Mouse (Mus musculus) WW6 (cell line): ENCODE data around the gene Hnrnph3.

Experiments used
- DNase-seq: peaks from one replicate; pipeline ENCODE4 v3.0.0-alpha.2; 2013; ENCODE audit warnings: low read depth, low spot score

The Hnrnph3 gene

GRCm38 (mm10) chr10:62984495-62984894, 39.5 kb downstream of the Hnrnph3 start:
- no peak for DNase-seq

DNA sequence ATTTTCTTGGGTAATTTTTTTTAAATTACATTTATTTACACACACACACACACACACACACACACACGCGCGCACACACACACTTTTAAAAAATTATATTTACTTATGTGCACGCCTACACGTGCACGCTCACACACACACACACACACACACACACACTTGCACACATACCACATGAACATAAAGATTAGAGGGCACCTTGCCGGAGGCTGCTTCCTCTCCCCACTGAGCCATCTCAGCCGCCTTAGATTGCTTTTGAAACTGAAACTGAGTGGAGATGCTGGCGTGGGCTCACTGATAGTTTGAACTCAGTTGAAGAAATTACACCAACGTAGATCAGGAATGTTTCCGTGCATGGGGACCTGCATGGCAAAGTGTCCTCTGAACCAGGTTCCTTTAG, 39.9 kb downstream of the Hnrnph3 start:
- no peak for DNase-seq

- peak; percentile 34 for DNase-seq
These were observed 43.7 kb downstream of the Hnrnph3 start, which contains the start of gene Rufy2 for GRCm38 (mm10) chr10:62980039-62980954. TSS of gene Rufy2 (plus strand) at chr10:62980223.

GRCm38 (mm10) chr10:62979667-62980038, 44.4 kb downstream of the Hnrnph3 start:
- no peak for DNase-seq

- DNase-seq: no peak
These were observed 52.2 kb downstream of the Hnrnph3 start for GRCm38 (mm10) chr10:62971821-62972220.

DNA sequence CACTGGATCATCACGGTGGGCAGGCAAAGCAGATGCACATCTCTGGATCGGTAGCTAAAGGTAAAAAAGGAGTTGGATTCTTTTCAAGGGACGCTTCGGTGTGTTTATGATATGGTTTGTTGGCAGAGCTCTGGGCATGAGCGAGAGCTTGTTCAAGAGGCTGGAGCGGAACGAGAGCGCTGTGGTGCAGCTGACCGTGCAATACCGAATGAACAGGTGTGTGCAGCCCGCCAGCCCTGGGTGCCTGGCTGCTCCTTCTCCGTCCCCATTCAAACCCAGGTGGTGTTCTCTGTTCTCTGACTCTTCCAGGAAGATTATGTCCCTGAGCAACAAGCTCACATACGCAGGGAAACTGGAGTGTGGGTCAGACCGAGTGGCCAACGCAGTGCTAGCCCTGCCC, 57.7 kb downstream of the Hnrnph3 start:
- no peak for DNase-seq

DNA sequence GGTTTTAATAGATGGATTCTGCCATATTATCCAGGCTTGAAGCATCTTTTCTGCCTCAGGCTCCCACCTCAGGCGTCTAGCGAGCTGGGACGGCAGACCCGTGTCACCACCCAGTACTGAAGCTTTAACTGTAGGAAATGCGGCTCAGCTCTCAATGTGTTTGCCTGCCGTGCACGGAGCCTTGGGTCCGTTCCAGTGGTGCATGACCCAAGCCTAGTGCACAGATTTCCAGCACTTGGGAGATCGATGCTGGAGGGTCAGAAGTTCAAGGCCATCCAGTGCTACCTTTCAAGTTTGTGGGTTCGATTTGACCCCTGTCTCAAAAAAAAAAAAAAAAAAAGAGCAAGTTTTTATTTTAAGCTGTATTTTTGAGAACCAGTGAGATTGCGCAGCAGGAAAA, 58.2 kb downstream of the Hnrnph3 start:
- no peak for DNase-seq
